Mouse (Mus musculus): ENCODE data around the gene Fgl2. TPM values are rescaled to one million over a fixed set of nuclear protein-coding genes. Genes with fewer than 3 reads are reported as not detected.
A peak's percentile ranks its signal among the peaks of the same experiment; 100 is the strongest.

The Fgl2 gene
- total RNA-seq, 4 experiments from 2014 or later = 2.2 to 4.5 (median 3.8) TPM

DNA sequence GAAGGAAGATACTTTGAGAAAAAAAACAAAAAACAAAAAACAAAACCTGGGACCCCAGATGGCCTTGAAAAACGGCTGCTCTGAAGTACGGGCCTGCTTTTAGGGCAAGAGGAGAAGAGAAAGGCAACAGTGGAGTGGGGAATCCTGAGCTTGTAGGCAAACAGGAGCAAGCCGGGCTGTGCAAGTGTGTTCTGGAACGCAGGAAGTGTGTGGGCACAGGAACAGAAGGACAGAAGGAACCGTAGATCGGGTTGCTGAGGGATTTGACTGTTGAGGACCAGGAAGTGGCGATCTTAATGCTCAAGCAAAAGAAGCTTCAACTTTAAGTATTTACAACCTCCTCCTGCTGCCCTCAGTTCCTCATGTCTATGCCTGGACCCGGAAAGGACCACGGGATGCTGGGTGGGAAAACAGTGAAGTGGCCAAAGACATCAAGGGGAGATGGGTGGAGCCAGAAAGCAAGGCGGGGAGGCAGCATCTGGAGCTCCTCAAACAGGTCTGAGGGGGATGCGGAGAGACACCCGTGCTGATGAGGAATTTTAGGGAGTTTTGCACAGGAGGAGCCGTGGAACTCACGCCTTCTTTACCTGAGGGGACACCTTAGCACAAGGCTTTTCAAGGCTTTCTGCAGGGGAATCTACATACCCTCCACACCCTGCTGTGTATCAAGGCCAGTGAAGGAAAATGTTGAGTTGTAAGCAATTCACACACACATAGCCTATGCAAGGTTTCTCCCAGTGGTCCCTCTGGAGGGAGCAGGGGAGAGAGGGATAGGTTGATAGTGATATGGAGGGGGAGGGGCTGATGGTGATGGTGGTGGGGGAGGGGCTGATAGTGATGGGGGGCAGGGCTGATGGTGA lies 11.2 kb downstream of the Fgl2 start:
- no peak for DNase-seq (ENCODE audit: low spot score in 2 of 2)

DNA sequence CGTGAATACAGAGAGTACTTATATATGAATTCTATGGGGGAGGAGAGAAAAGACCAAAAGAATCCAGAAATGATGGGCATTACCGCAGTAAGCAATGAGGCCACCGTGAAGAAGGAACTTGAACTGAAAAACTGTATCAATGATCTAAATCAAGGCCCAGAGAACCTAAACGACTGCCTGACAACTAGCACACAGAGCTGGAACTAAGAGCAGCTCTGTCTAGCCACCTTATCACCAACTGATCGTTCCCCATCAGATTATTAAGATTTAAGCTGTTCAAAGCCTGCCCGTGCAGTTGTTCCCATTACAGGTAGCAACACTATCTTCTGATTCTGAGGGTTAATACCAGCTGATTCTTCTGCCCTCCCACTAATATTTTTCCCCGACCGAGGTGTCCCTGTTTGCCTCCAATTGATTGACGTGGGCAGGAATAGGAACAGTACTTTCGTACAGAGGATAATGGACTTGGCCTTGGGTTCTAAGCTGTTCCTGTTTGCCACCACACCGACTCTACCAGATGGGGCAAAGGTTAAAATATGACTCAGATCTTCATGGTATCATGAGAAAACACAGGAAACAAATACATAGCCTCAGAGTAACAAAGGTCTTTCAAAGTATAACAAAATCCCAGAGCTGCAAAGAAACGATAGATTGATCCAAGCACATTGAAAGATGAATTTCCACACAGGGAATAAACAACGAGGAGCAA lies 12.0 kb downstream of the Fgl2 start:
- no peak for DNase-seq (ENCODE audit: low spot score in 2 of 2)

DNA sequence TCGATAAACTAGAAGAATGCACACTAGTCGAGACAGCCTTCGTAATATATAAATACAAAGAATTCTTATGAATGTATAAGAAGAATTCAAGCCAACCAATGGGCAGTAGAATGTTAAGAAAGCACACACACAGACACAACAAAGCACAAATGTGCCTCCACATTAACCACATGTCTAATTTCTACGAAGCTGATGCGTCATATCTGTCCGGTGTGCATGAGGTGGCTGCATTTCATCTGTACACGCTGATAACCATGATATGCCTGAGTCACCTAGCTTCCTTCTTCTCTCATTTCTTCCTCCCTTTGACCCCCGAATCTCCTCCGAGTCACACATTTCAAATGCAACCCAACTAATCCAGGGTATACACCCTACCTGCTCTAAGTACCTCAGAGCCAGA lies 12.5 kb downstream of the Fgl2 start:
- no peak for DNase-seq (ENCODE audit: low spot score in 2 of 2)

DNA sequence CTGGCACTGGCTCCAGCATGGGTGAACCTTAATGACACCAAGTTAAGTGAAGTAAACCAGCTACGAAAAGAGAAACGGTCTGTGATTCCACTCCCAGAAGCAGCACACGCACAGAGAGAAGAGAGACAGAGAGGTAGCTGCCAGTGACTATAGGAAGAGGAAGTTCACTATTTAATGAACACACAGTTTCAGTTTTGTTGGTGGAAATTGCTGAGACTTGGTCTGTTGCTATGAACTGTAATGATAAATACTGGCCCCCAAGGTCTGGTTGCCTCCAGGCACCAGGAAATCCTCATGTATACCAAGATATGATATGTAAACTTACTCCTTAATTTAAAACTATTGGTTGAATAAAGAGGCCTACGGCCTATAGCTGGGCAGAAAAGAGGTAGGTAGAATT lies 14.0 kb downstream of the Fgl2 start:
- DNase-seq (ENCODE audit: low spot score in 2 of 2) = no peak

DNA sequence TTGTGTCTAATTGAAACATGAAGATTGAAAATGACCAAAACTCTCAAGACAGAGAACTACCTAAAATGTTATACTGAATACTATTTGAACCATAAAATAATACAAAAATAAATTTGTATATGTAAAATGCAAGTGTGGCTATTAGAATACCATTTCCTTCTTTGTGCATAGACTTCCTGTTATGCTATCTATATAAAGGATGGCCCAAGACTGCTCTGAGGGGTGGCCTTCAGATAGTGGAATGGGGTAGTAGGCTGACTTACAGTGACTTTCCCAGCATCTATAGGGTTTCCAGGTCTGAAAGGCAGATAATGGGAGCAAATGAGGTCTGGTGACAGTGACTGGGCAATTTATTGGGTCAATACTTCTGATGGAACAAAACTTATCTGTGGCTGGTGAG lies 14.9 kb downstream of the Fgl2 start:
- DNase-seq (ENCODE audit: low spot score in 2 of 2) = no peak

DNA sequence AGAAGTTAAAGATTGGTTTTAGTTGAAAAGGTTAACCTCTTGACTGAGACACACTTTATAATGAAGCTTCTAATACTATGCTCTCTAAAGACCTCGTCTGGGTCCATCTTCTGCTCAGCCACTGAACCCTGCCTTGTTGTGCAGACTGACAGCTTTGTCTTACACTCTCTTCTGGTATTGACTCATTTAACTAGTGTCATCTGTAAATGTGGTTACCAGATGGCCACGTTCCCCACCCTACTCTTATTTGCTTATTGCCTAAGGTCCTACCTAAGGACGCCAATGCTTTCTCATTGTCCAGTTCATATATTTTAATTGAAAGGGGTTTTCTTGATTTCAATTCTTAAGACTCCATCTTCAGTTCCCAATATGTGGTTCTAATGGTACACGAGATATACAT lies 16.4 kb downstream of the Fgl2 start:
- no peak for DNase-seq (ENCODE audit: low spot score in 2 of 2)

DNA sequence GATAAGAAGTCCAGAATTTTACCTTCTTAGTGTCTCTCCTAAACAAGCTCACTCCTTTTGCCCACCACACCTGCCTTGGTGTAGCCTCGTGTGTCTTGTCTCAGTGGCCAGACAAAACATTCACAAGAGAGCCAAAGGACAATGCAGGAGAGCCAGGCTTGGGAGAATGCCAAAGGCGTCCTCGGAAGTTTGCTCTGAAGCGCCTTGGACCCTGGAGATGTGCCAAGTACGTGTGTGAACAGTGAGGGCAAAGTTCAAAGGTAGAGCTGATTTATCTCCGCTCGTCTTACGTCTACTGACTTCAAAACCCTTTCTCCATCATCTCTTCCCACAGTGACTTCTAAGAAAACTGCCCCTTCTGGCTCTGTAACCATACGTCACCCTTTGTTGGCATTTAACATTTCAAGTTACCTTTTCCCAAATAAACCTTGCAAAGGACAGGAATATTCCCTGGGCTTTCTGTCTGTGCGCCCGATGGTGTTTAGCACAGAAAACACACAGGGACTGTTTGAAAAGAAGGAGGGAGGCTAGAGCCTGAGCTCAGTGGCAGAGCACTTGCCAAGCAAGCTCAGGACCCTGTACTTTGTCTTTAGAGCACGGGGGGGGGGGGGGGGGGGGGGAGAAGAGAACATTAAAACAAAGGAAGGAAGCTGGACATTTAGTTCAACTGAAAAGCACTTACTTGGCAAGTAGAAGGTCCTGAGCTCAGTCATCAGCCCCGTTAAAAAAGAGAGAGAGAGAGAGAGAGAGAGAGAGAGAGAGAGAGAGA lies 19.4 kb downstream of the Fgl2 start:
- DNase-seq (ENCODE audit: low spot score in 2 of 2) = no peak

DNA sequence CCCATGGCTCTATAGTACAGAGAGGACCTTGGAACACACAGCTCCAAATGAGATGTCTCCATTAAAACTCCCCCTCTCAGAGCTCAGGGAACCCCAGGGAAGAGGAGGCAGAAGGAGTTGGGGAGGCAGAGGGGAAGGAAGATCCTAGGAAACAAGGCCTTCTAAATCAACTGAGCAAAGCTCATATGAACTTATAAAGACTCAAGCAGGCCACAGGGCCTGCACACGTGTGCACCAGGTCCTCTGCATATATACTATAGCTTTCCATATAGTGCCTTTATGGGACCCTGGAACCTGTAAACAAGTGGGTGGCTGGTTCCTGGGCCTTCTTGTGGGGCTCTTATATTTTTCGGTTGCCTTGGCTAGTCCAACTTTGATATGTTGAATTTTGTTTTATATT lies 22.1 kb downstream of the Fgl2 start:
- DNase-seq (ENCODE audit: low spot score in 2 of 2) = no peak

DNA sequence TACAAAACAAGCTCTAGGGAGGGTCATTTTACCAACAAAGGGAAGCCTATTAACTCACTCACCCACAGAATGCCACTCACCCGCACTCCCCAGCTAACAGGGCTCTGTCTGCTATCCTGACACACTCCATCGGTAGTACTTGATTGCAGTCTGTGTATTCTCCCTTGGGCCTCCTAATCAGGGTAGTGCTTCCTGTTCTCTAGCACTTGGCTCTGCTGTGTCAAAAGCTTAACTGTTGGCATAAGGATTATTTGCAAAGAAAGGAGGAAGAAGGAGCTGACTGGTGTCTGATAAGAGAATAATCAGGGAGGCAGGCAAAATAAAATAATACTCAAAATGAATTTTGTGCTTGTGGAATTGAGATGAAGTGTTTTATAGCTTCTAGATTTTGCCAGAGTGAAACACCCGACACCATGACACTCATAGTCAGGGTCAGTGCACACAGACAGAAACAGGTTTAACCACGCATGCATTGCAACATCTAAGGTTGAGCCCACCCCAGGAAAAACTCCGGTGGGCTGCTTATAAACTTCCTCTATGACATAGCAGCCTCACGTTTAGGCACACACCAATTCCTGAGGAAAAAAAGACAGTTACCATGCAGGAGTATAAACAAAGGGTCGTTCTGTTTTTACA lies 22.9 kb downstream of the Fgl2 start:
- DNase-seq (ENCODE audit: low spot score in 2 of 2) = no peak

DNA sequence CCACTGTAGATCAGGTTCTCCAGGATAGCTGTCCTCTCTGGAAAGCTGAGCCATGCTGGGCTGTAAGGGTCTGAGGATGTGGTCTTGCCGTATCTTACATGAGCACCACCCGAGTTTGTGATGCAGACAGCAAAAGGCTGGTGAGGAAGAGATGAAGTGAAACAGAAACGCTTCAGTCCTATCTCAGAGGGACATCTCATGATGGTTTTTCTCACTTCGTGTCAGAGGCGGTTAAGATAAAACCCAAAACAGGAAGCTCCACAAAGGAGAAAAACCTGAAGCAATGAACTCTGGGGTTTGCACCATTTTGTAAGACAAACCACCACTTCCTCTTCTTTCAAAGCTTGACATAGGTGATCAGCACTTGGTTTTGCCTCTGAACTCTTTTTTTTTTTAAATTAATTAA lies 38.8 kb downstream of the Fgl2 start:
- DNase-seq (ENCODE audit: low spot score in 2 of 2) = no peak

DNA sequence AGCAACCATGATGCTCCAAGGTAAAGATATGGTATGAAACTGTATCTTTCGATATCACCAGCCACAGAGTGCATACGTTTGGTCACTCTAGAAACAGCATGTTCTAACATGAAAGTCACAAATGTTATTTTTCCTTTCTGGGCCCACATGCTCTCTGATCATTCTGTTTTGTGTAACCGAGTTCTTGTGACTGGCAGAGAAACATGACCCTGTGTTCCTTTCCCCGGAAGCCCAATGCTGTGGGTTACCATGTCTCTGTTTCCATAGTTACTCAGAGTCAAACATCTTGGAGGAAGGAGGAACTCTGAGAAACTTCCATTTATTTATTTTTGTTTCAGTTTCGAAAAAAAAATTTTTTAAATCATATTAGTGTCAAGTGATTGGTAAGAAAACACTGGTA lies 39.6 kb downstream of the Fgl2 start:
- DNase-seq (ENCODE audit: low spot score in 2 of 2) = no peak

DNA sequence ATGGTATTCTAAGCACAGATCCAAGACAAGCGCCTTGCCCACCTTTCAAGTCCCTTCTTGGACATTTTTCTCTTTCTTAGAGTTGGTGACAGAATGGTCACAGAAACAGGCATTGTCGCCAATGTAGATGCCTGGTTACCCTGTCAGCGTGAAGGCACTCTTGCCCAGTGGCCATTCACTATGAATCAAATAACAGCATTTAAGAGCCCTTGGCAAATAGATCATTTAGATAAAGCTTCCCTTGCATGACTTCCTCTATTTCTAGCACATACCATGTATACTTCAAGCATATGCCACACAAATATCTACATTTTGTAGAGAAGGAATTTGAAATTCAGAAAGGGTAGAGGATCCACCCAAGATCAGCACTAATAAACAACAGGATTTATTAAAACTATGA lies 40.9 kb downstream of the Fgl2 start:
- no peak for DNase-seq (ENCODE audit: low spot score in 2 of 2)

DNA sequence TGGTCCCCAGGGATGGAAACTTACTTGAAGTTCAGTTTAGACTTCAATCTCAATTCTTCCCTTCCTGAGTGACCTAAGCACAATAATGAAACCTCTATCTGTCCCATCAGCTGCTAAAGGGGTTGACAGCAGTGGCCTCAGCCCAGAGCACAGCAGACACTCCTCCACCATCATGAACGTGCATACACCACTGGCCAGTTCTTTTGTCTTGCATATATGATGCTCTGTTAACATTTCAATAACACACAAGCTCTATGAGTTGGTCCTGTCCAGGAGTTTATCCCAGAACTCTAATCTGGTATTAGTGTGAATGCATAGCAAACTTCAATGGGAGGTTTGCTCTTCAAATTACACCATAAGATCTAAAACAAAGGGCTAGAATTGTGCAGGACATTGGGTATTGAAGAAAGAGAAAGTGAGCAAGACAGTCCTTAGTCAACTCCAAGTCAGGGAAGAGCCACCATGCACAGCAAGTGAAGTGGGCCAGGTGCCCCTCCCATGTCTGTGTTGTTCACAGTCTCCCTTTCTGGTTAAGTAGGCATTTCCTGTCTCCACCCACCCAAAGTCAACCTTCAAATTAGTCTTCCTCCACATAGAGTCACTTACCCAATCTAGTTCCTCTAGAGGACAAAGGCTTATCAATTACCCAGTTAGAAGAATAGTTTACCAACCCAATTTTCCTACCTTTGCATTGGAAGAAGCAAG lies 41.8 kb downstream of the Fgl2 start:
- DNase-seq (ENCODE audit: low spot score in 2 of 2) = no peak

DNA sequence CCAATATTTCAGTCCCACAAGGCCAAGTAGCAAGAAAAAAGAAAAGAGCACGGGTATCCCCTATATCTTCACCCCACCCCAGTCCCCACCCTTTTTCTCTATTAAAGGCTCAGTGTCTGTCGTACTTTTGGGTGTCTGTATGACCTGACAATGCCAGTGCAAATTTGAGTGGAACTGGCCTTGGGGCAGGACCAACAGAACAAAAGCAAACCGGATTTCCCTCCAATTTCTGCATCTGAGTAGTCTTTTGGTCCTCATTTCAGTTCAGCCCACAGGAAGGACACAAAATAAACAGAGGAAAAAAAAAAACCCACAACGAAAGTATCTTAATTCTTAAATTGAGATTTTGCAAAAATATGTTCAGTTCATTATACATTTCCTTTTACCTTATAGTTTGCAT lies 46.2 kb downstream of the Fgl2 start:
- no peak for DNase-seq (ENCODE audit: low spot score in 2 of 2)

DNA sequence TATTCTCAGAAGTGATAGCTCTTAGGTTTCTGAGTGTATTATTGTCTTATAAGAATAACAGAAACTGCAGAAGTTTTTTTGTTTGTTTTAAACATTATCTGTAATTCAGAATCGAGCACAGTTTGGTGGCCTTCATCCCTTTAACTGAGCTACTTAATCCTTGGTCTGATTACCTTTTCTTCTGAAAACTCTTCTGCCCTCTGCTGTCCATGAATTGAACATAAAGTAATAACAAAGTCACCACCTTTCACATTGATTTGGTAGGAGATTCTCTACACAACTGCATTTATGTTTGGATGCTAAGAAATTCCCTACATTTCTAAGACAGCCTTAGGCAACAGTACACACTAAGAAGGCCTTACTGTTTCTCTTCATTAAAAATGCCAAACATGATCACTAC lies 48.2 kb downstream of the Fgl2 start:
- no peak for DNase-seq (ENCODE audit: low spot score in 2 of 2)

DNA sequence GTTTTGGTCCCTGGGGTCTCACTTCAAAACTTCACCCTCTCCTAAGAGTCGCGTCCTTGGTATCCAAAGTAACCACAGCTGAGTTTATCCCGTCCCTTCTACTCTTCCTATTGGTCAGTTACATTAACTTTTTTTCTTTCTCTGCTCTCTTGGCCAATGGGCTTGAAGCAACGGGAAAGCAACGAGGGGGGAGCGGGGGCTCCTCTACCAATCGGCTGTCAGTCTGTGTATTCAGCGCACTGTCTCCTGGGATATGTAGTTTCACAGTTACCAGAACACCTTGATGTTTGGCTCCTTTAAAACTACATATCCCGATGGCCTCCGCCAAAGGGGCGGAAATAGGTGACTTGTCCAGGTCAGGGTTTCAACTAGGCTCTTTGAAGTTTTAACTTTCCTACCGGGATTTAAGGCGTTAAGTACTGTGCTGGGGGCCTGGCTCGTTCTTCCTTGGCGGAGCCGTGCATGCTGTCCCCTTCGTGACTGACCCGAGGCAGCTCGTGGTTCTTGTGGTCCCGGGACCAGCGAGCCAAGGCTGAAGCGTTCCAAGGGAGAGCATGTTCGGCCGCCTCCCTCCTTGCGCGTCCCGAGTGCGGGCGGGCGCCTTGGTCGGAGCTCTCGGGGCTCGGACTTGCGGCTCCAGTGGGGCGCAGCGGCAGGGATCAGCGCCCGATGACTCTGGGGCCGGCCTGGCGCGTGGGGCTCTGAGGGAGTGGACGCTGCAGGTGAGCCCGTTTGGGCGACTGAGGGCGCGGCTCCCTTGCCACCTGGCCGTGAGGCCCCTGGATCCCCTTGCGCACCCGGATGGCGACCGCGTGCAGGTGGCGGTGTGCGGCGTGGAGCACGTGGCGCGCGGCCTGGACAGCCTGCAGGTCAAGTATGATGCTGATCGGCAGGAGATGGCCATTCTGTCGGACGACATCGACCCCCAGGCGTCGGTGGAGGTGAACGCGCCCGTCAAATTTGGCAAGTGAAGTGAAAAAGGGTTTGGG lies 52.5 kb downstream of the Fgl2 start, which contains the start of the genes Ccdc146 and Fam185a:
Gene Ccdc146 (minus strand): TSS at position 64 of the 989 bp plus-strand sequence.
Gene Fam185a (plus strand): TSS at position 345 of the 989 bp plus-strand sequence.
- DNase-seq (ENCODE audit: low spot score in 2 of 2) = peak; percentile 89 to 92

DNA sequence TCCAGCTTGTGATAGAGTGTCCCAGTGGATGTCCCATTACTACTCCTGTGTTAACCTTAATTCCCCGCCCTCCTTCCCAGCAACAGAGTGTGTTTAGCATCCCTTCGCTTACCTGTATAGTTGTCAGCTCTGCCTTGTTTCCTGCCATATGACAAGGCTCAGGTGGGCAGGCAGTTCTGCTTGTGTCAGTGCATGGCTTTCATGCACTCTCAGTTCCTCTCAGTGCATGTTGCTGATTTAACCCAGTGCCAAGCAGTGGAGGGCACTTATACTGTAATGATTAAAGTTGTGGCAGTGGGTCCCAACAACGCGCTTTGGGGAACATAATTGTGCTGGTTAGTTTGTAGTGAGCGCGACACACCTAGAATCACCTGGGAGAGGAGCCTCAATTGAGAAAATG lies 54.2 kb downstream of the Fgl2 start:
- no peak for DNase-seq (ENCODE audit: low spot score in 2 of 2)

All from gastrocnemius, adult 8-10 months (tissue).